Mouse (Mus musculus): ENCODE results near the gene Syt17.

DNA sequence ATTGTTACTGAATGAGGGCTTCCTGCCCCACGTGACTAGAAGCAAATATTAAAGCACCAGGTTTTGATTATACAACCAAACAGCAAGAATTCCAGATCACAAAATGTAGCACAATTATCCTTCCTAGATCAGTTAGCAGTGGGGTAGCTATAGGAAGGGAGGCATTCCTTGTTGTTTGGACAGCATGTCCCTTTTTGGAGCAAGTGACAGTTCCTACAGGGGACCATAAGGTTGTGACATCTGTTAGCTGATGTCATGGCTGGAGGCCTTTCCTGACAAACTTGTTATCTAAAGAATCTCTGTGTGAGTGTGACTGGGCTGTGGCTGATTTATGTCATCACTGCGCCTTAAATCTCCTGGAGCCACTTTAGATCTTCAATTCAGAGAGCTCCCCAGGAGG, 97.2 kb downstream of the Syt17 start:
- TF ChIP-seq POLR2A (IDR thresholded peaks at IDR 0.05; ENCODE audit: low read depth, low read length) = no peak
- TF ChIP-seq CTCF (IDR thresholded peaks at IDR 0.05; ENCODE audit: extremely low read depth, insufficient read depth, insufficient read length, insufficient replicate concordance) = no peak
